Mouse (Mus musculus) megakaryocyte, embryonic 14.5 days (primary cell): Measurements from ENCODE around the gene Apom.

Source experiments
- FLI1 ChIP-seq: IDR thresholded peaks from 2 replicates; pipeline ENCODE4 v1.6.1; 2012; ENCODE audit warnings: low read length, inconsistent platforms, mixed read lengths
- GATA1 ChIP-seq: IDR thresholded peaks from 3 replicates; pipeline ENCODE4 v1.6.1; 2012; ENCODE audit warnings: mixed read lengths, low read length, inconsistent platforms, borderline replicate concordance

GRCm38 (mm10) chr17:35167794-35168193 lies 35.9 kb upstream of the Apom start:
- TF ChIP-seq GATA1 (no peak), FLI1 (no peak)
